Mouse (Mus musculus) kidney, adult 9 months (tissue): ENCODE results near the gene Tmem178b.

ENCODE experiments used
- DNase-seq: peaks from one replicate; pipeline ENCODE4 v3.0.0; 2022

Gene Tmem178b

DNA sequence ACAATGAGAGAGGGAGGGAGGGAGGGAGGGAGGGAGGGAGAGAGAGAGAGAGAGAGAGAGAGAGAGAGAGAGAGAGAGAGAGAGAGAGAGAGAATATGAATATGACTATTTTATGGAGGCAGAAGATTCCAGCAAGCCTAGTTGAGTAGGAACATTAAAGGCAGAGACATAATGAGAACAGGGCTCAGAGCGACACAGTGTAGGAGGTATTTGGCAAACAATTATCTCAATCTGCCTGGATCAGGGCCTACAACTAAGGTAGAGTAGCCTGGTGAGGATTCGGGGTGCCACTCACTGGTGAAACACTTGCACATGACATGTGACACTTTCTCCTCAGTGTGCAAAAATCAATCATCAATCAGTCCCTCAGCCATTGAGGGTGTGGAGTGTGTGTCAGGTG is 225.4 kb downstream of the Tmem178b start:
- DNase-seq = no peak

GRCm38 (mm10) chr6:40101785-40102184 is 228.7 kb downstream of the Tmem178b start:
- DNase-seq = no peak

DNA sequence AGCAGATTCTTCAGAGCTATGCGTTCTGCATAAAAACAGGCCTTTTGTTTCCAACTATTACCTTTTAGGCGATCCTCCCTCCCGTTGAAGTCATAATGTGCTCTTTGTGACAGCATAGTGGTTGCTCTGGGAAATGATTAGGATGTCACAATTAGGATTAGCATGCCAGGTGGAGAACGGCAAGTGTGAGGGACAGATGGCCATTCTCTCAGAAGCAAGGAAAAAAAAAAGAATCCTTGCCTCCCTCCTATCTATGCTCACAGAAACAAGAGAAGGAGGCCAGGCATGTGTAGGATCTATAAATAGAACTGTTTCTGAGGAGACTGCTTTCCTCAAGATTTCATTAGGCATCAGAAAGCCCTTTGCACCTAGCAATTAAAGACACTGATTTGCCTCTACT is 229.8 kb downstream of the Tmem178b start:
- no peak for DNase-seq

DNA sequence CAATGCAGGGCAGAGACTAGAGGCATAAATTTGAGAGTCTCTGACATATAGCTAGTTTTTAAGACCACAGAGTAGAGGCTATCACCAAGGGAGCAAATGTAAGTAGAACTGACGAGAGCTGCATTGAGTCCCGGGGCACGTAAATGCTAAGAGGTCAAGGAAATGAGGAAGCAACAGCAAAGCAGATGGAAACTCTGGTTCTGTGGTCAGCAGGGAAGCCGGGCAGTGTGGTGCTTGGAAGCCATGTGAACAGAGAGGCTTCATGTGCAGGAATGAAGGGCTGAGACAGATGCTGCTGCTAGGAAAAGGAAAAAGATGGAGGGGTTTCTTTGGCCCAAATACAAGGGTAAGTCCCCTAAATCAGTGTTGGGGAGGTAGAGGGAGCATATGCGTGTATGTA is 237.0 kb downstream of the Tmem178b start:
- DNase-seq = no peak

- DNase-seq = no peak
Observed at GRCm38 (mm10) chr6:40110729-40111128, 237.7 kb downstream of the Tmem178b start.

- DNase-seq = no peak
Observed at GRCm38 (mm10) chr6:40112488-40112887, 239.4 kb downstream of the Tmem178b start.

GRCm38 (mm10) chr6:40116225-40116624 is 243.2 kb downstream of the Tmem178b start:
- DNase-seq = no peak

GRCm38 (mm10) chr6:40120176-40120575 is 247.1 kb downstream of the Tmem178b start:
- no peak for DNase-seq

GRCm38 (mm10) chr6:40121494-40121893 is 248.4 kb downstream of the Tmem178b start:
- no peak for DNase-seq

DNA sequence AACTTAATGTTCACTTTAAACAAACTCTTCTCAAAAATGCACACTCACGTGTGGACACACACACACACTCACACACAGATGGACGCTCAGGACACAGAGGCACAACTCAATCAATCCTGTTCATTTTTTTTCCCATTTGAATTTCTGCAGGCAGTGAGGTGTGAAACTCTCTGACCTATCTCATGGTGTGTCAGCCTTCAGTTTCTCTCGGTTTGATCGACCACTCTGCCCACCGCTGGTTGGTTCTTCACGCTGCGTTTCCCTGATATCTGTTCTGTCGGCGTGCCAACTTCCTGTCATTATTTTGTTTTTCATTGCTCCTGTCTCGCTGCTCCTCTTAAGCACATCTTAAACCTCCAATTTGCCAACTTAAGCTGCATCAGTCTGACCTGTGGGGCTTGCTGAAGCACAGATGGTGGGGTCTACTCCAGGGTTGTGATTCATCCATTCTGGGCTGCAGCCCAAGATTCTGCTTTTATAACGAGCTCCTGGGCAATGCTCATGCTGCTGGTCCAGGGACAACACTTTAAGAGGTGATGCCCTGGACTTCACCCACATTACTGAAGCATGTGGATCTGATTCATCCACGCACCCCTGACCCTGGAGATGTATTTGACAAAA is 250.1 kb downstream of the Tmem178b start:
- DNase-seq = no peak

DNA sequence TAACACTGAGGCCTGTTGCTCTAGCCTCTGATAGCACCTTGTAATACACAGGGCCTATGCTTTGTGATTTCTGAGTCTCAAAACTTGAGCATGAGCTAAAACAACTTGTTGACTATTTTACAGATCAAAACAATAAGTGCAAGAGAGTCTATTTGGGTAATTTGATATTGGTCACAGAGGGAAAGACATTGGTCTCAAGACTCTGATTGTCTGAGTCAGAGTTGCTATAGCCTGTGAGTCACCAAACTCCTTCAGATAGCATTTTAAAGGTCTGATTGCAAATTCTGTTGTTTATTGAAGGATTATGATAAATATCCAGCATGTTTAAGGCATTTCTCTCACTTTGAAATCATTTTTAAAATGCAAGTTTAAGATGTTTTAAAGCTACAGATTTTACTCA is 250.9 kb downstream of the Tmem178b start:
- DNase-seq = no peak

GRCm38 (mm10) chr6:40128716-40129115 is 255.6 kb downstream of the Tmem178b start:
- no peak for DNase-seq

GRCm38 (mm10) chr6:40131936-40132335 is 258.9 kb downstream of the Tmem178b start:
- no peak for DNase-seq

- DNase-seq = no peak
Observed at GRCm38 (mm10) chr6:40133436-40133835, 260.4 kb downstream of the Tmem178b start.

- DNase-seq = no peak
Observed at GRCm38 (mm10) chr6:40135716-40136115, 262.6 kb downstream of the Tmem178b start.

GRCm38 (mm10) chr6:40137346-40137745 is 264.3 kb downstream of the Tmem178b start:
- no peak for DNase-seq

GRCm38 (mm10) chr6:40137831-40138520 is 264.9 kb downstream of the Tmem178b start:
- no peak for DNase-seq

GRCm38 (mm10) chr6:40142582-40142981 is 269.5 kb downstream of the Tmem178b start:
- no peak for DNase-seq

GRCm38 (mm10) chr6:40144371-40144770 is 271.3 kb downstream of the Tmem178b start:
- DNase-seq = no peak

GRCm38 (mm10) chr6:40145601-40146000 is 272.5 kb downstream of the Tmem178b start:
- DNase-seq = no peak

DNA sequence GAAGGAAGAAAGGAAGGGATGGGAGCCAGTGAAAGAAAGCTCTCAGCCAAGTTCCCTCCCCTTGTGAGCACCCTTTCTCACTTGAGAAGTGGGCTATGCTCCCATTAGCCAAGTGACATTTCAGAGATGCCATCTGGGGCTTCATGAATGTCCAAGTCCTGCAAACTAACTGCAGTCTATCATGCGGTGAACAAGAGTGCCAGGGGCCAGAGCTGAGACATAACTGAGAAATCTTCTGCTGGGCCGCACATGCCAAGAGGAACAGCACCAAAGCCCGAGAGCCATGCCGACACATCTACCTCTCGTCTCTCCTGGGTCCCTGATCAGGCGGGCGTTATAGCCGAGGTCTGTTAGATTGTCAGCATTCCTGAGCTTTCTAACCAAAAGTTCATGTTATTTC is 279.2 kb downstream of the Tmem178b start:
- DNase-seq = no peak

DNA sequence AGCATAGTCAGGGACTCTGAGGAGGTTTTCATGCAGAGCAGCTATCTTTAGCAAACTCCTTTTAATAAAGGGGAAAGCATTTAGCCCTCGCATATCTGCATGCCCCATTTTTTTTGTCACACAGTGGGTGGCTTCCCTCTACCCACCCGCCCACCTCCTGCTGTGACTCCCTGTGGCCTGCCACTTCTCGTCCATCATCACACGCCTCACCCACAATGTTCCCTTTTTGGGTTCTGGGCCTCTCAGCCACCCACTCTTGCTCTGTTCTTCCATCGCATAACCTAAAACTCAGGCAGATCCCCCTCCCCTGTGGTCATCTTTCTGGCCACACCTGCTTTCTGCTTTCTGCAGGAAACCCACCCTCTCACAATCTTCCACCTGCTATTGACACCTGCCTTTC is 288.3 kb downstream of the Tmem178b start:
- DNase-seq = no peak

- no peak for DNase-seq
Observed at GRCm38 (mm10) chr6:40173559-40173958, 300.5 kb downstream of the Tmem178b start.

DNA sequence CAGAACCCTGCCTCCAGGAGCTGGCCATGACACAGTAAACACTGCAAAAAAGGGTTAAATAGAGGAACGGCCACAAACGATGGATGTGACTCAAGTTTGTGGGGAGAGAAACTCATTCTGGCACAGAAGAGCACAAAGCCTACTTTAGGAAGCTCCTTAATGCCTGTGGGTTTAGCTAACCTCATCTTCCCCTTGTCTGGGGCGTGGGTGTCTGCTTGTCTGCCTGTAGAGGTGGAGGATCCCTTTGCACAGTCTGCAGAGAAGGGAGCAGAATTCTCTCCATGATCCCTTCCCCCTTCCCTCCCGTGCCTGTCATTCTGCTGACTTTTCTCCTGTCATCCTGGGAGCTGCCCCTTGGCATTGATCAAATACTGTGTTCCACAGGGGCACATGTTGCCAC is 304.8 kb downstream of the Tmem178b start:
- no peak for DNase-seq

DNA sequence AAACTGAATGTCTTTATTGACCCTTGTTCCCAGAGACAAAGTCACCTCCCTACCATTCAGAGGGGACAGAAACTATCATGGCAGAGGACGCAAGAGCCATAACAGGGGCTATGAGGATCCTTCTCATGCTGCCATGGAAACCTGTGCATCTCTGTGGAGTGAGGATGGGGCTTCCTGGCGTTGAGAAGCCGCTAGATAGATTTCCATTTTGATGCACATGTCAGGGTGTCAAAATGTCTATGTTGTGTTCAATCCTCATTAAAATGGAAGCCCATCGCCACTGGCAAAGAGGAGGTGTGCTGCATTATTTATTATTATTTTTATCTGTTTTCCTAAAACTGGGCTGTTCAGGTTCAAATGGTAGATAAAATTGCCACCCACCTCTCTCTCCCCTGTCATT is 307.5 kb downstream of the Tmem178b start:
- DNase-seq = no peak
